Mouse (Mus musculus): ENCODE data around the gene Wasf2. TPM values are rescaled to one million over a fixed set of nuclear protein-coding genes. Genes with fewer than 3 reads are reported as not detected.
"Not testable (repeated sequence)": the region's sequence is repeated elsewhere in the genome, so short reads cannot be mapped to it uniquely, and the experiment has no call there.

The Wasf2 gene
- polyA plus RNA-seq, 1 experiment = 97.6 TPM

DNA sequence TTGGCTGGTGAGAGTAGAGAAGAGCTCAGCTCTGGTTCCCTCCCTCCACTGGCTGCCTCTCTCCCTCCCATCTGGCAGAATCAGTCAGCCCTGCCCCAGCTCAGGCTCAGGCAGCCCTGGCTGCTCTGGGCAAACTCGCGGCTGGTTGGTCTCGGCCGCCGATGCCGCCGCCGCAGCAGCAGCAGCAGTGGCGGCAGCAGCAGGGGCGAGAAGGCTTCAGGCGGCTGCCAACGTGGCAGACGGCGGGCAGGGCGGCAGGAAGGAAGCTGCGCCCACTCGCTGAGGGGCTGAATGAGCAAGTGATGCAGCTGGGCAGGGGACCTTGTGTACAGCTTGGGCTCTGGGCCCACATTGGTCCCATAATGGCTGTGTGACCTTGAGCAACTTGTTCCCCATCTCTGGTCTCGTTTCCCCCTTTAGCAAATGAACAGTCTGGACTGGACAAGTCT, 37.8 kb upstream of the Wasf2 start:
- H3K27ac ChIP-seq (ENCODE audit: insufficient read depth, low read depth, low read length) = peak overlapping the region; percentile 24; the same call in 1 of the 2 replicates
- H3K4me1 ChIP-seq (ENCODE audit: control insufficient read depth, insufficient read depth, insufficient read length, low read length) = peaks cover 54% of the 10 kb centered on the region
- H3K36me3 ChIP-seq (ENCODE audit: control insufficient read depth, insufficient read depth, low read length) = no peaks in the 10 kb centered on the region
- H3K27me3 ChIP-seq (ENCODE audit: control insufficient read depth, insufficient read depth, low read length) = no peaks in the 10 kb centered on the region
- no peak for TF ChIP-seq CTCF (IDR thresholded peaks at IDR 0.05; ENCODE audit: extremely low read depth, insufficient read length, insufficient replicate concordance, low read depth, low read length)
- peak overlapping the region; percentile 20 for H3K4me3 ChIP-seq (ENCODE audit: low read depth, low read length)
- 37% methylated on average over 18 of the region's 18 CpGs for WGBS

DNA sequence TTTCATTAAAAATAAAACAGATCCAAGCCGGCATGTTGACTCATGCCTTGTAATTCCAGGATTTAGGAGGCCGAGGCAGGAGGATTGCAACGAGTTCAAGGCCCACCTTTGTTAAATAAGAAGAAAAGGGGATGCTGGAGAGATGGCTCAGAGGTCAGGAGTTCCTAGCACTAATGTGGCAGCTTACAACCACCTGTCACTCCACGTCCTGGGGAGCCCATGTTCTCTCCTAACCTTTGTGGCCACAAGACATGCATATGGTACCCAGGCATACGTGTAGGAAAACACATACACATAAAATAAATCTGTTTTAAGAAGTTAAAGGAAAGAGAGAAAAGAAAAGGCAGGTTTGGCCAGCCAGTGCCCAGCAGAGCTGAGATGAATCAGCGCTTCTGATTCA, 37.2 kb upstream of the Wasf2 start:
- no peaks in the 10 kb centered on the region for H3K36me3 ChIP-seq (ENCODE audit: control insufficient read depth, insufficient read depth, low read length)
- no peak overlapping the region for H3K4me3 ChIP-seq (ENCODE audit: low read depth, low read length)
- WGBS = 59% methylated on average over 6 of the region's 6 CpGs
- no peaks in the 10 kb centered on the region for H3K27me3 ChIP-seq (ENCODE audit: control insufficient read depth, insufficient read depth, low read length)
- no peak for TF ChIP-seq POLR2A (IDR thresholded peaks at IDR 0.05; ENCODE audit: low read depth, low read length)
- TF ChIP-seq CTCF (IDR thresholded peaks at IDR 0.05; ENCODE audit: extremely low read depth, insufficient read length, insufficient replicate concordance, low read depth, low read length) = no peak
- peaks cover 52% of the 10 kb centered on the region for H3K4me1 ChIP-seq (ENCODE audit: control insufficient read depth, insufficient read depth, insufficient read length, low read length)
- peak overlapping the region; percentile 42 for H3K27ac ChIP-seq (ENCODE audit: insufficient read depth, low read depth, low read length)

DNA sequence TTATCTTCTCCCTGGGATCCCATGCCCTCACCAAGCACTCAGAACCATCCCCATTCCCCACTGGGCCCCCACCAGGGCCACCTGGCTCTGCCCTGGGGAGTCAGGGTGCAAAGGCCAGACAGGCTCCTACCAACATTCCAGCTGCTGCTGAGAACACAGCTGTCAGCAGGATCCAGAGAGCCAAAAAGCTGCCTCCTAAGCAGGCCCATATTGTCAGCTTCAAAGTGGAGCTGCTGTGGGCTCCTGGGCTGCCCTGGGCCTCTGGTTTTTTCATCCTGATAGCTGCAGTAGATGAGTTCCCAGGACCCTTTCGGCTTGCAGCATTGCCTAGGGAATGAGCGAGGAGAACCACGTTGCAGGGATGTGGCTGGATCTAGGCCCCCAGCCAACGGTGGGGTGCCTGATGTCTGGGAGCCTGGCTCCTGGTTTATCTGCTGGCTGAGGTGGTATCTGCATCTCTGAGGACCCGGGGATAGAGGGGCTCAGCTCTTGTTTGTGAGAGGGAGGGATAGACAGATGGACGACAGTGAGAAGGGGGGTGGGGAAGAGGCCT, 36.7 kb upstream of the Wasf2 start:
- Histone ChIP-seq H3K27ac (ENCODE audit: insufficient read depth, low read depth, low read length) (peak overlapping the region; percentile 42), H3K27me3 (ENCODE audit: control insufficient read depth, insufficient read depth, low read length) (no peaks in the 10 kb centered on the region), H3K36me3 (ENCODE audit: control insufficient read depth, insufficient read depth, low read length) (no peaks in the 10 kb centered on the region), H3K4me1 (ENCODE audit: control insufficient read depth, insufficient read depth, insufficient read length, low read length) (peaks cover 52% of the 10 kb centered on the region), H3K4me3 (ENCODE audit: low read depth, low read length) (no peak overlapping the region)
- no peak for TF ChIP-seq POLR2A (IDR thresholded peaks at IDR 0.05; ENCODE audit: low read depth, low read length)
- no peak for TF ChIP-seq CTCF (IDR thresholded peaks at IDR 0.05; ENCODE audit: extremely low read depth, insufficient read length, insufficient replicate concordance, low read depth, low read length)
- 27% methylated on average over 6 of the region's 6 CpGs for WGBS

DNA sequence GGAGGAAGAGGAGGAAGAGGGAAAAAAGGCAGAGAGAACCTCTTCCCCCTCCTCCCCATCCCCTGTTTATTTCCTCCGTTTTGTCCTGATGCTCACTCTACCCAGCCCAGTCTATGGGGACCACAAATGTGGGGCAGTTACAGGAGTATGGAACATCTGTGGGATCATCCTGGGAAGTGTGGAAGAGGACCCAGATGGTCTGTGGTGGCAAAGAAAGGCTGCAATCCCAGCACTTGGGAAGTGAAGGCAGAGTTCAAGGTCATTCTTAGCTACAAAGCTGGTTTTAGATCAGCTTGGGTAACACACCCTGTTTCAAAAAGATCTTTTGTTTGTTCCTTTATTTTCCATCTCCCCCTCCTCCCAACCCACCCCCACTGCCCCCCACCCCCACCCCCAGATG, 36.0 kb upstream of the Wasf2 start:
- no peak overlapping the region for H3K27ac ChIP-seq (ENCODE audit: insufficient read depth, low read depth, low read length)
- no peaks in the 10 kb centered on the region for H3K36me3 ChIP-seq (ENCODE audit: control insufficient read depth, insufficient read depth, low read length)
- TF ChIP-seq CTCF (IDR thresholded peaks at IDR 0.05; ENCODE audit: extremely low read depth, insufficient read length, insufficient replicate concordance, low read depth, low read length) (no peak), POLR2A (IDR thresholded peaks at IDR 0.05; ENCODE audit: low read depth, low read length) (no peak)
- H3K4me3 ChIP-seq (ENCODE audit: low read depth, low read length) = no peak overlapping the region
- WGBS = 60% methylated on average over 1 of the region's 1 CpGs
- H3K27me3 ChIP-seq (ENCODE audit: control insufficient read depth, insufficient read depth, low read length) = no peaks in the 10 kb centered on the region
- peaks cover 50% of the 10 kb centered on the region for H3K4me1 ChIP-seq (ENCODE audit: control insufficient read depth, insufficient read depth, insufficient read length, low read length)

DNA sequence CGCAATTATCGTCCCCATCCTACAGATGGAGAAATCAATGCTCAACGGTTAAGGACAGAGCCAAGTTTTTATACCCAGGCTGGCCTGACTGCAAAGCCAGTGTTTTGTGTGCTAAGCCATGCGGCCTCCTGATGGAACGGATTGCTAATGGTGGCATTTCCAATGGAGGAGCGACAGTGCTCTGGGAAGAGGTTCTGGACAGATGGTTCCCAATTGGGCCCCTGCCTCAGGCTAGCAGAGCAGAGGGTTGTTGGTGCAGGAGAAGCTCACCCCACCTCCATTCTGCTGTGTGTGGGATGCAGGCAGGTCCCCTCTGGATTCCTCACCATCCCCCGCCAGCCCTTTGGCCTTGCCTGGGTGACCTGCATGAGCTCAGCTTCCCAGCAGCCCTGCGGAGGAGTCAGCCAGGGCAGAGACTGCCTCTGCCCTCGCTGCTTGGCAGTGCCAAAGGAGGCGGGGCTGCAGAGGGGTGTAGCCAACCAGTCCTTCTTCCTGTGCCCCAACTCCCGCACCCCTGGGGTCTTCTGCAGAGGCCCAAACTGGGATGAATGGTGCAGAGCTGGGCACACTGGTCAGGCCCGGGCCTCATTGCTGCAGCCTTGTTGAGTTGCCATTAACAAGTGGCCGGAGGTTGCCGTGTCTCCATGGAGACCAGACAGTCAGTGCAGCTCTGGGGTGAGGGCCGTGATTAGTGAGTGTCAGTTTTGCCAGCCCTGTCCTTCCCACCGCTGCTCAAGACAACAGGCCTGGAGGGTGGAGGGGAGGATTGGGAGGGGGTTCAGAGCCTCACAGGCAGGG, 35.2 kb upstream of the Wasf2 start:
- no peaks in the 10 kb centered on the region for H3K36me3 ChIP-seq (ENCODE audit: control insufficient read depth, insufficient read depth, low read length)
- peaks cover 41% of the 10 kb centered on the region for H3K4me1 ChIP-seq (ENCODE audit: control insufficient read depth, insufficient read depth, insufficient read length, low read length)
- WGBS = 27% methylated on average over 16 of the region's 16 CpGs
- H3K27me3 ChIP-seq (ENCODE audit: control insufficient read depth, insufficient read depth, low read length) = no peaks in the 10 kb centered on the region
- peak overlapping the region; percentile 82 for H3K27ac ChIP-seq (ENCODE audit: insufficient read depth, low read depth, low read length)
- H3K4me3 ChIP-seq (ENCODE audit: low read depth, low read length) = peak overlapping the region; percentile 49
- no peak; the same call in 1 of the 2 replicates for TF ChIP-seq POLR2A (IDR thresholded peaks at IDR 0.05; ENCODE audit: low read depth, low read length)
- TF ChIP-seq CTCF (IDR thresholded peaks at IDR 0.05; ENCODE audit: extremely low read depth, insufficient read length, insufficient replicate concordance, low read depth, low read length) = no peak

DNA sequence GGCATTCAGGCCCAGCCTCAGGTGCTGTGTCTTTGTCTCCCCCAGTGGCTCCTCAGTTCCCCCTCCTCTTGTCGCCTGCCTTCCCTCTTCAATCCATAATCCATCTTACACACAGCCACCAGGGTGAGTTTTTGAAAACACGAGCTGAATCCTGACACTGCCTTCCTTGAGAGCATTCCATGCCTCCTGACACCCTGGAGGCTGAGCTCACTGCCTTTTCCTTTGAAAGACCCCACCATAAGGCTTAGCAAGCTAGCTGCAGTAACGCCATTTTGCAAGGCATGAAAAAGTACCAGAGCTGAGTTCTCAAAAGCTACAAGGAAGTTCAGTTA, 34.6 kb upstream of the Wasf2 start:
- WGBS = 5% methylated on average over 3 of the region's 3 CpGs
- peak overlapping the region; percentile 49 for H3K4me3 ChIP-seq (ENCODE audit: low read depth, low read length)
- peaks cover 36% of the 10 kb centered on the region for H3K4me1 ChIP-seq (ENCODE audit: control insufficient read depth, insufficient read depth, insufficient read length, low read length)

DNA sequence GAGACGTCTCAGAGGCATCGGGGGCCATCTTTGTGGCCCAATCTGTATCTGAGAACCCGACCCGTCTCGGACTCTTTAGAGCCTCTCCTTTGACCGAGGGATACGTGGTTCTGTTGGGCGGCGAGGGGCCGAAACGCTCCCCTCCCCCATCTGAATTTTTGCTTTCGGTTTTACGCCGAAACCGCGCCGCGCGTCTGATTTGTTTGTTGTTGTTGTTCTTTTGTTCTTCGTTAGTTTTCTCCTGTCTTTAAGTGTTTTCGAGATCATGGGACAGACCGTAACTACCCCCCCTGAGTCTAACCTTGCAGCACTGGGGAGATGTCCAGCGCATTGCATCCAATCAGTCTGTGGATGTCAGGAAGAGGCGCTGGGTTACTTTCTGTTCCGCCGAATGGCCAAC, 33.6 kb upstream of the Wasf2 start:
- WGBS = 0% methylated on average over 15 of the region's 26 CpGs
- Histone ChIP-seq H3K27ac (ENCODE audit: insufficient read depth, low read depth, low read length) (peak overlapping the region; percentile 87; the same call in 1 of the 2 replicates), H3K4me1 (ENCODE audit: control insufficient read depth, insufficient read depth, insufficient read length, low read length) (peaks cover 29% of the 10 kb centered on the region), H3K4me3 (ENCODE audit: low read depth, low read length) (peak overlapping the region; percentile 52)
- not testable (repeated sequence) for H3K36me3 ChIP-seq (ENCODE audit: control insufficient read depth, insufficient read depth, low read length); H3K27me3 ChIP-seq (ENCODE audit: control insufficient read depth, insufficient read depth, low read length)

More for the DNA sequence above, 34.6 kb upstream of the Wasf2 start:
- peak overlapping the region; percentile 82 for H3K27ac ChIP-seq (ENCODE audit: insufficient read depth, low read depth, low read length)
- H3K27me3 ChIP-seq (ENCODE audit: control insufficient read depth, insufficient read depth, low read length); H3K36me3 ChIP-seq (ENCODE audit: control insufficient read depth, insufficient read depth, low read length): not testable (repeated sequence)

Data from small intestine, adult 2 months (tissue).